Mouse (Mus musculus) spleen, adult 2 months (tissue): ENCODE measurements around the gene S100a2.

Source experiments
- CTCF ChIP-seq: fragments of 200-500 bp; IDR thresholded peaks from 2 replicates; pipeline ENCODE4 v1.5.1; 2011; ENCODE audit warnings: mild to moderate bottlenecking, inconsistent platforms; ENCODE audit not compliant: insufficient read depth, insufficient read length, insufficient replicate concordance; ENCODE audit errors: extremely low read depth
- POLR2A ChIP-seq: fragments of 200-500 bp; IDR thresholded peaks from 2 replicates; pipeline ENCODE4 v1.6.1; 2011; ENCODE audit warnings: low read depth, low read length, inconsistent platforms

- TF ChIP-seq CTCF = no peak
- TF ChIP-seq POLR2A = no peak
Observed at GRCm38 (mm10) chr3:90640981-90641380, 50.9 kb downstream of the S100a2 start.
